Mouse (Mus musculus) spleen, embryonic (tissue): ENCODE measurements around the gene Sdr42e1.

Source experiments
- CTCF ChIA-PET: fragments of 350-600 bp; sonication (Branson Sonifier 250); formaldehyde crosslinking; loops from one replicate; lab custom pipeline; 2022; lab: Charles Lee

Sdr42e1 gene

DNA sequence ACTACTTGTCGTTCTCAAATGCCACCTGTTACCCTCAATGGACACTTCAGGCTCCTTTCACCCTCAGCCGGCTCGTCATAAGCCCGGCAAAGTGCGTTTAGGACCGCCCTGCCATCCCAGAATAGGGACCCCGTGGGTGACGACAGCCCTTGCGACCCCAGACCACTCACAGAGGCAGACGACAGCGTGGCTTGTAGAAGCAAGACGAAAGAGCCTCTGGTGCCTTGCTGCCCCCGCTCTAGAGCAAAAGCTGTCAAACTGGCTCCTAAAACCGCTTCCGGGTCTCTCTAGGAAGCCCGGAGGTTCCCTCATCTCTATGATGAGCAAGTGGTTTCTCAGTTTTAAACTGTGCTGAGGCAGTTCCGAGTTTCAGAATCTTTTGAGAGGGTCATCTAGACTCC is at the start of gene Sdr42e1:
TSS of gene Sdr42e1 (minus strand) at position 260 of the 401 bp plus-strand sequence.
- CTCF ChIA-PET: no interaction called here

DNA sequence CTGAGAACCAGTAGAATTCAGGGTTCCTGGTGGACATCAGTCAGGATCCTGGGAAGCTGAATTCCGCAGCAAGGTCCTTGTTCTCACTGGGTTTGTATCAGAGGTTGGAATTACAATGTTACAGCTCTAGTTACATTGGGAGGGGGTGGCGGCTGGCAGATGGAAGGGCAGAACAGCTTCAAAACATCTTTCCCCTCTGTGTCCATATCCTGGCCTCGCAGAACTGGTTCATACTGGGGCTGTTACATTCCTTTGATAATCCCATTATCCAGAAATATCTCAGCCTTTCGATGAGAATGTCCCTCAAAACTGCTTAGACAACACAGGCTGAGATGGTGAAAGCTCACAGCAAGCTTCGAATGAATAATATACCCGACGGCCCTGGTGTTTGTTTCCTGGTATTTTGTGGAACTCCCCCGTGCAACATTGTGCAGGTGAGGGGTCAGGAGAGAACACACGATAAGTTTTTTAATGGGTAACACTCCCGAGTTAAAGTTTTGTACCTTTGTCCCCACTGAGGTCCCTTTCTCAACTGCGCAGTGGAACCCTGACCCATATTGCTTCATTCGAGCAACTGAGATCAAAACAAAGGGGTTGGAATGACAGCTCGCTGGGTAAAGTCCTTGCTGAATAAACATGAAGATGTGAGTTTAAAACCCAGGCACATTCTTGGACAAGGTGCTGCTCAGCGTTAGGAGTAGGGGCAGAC is 44.8 kb upstream of the Sdr42e1 start:
- CTCF ChIA-PET: no interaction called here

DNA sequence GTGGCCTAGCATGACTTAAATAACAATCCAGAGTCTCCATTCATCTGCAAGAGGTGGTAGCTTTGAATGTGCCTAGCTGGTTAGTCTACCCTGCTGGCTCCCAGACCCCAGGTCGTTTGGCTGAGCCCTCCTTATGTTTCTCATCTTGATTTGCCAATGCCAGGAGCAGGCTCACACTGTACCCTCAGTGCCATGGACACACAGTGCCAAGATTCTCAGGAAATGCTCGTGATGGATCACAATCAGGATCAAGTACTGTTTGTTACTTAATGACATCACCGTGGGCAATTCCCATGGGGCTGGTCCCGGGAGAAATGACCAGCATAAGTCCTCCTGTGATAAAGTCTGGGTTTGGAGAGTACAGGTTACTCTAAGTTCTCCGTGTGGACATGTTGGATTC is 42.4 kb upstream of the Sdr42e1 start:
- CTCF ChIA-PET: no interaction called here

DNA sequence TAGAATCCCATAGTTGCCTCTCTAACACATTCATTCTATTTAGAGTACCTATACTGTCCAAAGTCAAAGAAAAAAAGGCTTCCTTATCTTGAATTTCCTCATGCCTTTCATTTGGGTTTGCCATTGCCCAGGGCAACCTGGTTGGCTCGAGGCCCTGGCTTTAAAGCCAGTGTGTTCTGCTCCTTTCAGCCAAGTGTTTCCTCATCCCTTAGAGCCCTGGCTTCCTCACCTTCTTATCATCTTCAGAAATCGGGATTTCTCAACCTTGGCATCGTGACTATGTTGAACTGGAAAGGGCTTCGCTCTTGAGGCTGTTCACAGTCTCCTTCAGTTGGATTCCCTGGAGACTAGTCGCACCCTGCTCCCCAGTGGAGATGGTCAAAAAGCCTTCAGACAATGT is 41.1 kb upstream of the Sdr42e1 start:
- CTCF ChIA-PET: no interaction called here

DNA sequence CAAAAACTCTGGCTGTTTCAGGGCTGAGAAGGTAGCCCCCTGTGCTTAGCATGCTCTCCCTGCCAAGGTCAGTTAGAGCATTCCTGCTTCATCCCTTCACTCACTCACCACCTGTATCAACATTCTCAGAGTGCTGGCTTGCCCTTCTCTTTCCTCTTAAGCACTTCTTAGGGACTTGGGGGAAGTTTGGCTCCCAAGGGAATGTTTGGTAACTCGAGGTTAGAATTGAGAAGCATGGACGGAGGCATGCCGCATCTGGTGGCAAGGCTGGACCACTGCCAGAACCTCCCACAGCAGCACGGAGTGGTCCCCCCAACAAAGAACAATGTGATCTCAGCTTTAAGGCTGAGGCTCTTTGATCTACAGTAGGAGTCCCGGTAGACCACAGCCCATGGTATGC is 38.7 kb upstream of the Sdr42e1 start:
- CTCF ChIA-PET: no interaction called here

DNA sequence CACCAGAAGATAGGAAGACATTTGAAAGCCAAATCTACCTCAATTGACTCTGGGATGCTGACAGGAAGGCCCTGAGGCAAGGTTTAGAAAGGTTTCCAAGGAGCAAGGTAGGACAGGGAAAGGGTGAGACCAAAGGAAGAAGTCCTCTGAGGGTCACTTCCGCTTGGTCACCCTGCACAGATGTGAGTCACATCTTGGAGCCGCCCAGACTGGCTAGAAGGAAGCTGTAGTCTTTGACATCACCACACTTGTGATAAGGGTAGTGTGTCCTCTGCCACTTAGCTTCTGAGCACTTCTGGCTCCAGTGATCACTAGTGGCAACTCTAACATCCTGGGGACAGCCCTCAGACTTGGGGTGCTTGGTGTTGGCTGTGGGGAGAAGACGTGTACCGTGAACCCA is 32.7 kb upstream of the Sdr42e1 start:
- CTCF ChIA-PET: no interaction called here

DNA sequence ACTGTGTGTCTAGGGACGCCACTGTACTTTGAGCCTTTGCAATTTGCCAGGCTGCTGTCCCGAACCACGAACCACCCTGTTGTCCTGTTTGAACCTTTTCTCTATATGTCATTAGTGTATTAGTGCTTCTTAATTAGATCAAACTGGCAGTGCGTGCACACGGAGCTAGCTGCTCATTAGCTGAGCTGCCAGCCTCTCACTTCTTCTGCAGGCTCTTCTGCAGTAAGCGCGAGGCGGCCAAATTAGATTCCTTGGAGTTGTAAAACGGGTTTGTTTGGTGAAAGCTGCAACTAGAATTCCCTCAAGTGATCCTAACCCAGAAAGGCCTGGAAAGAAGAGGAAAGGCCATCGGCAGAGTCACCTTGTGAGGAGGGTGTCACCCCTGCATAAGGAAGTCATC is 29.2 kb upstream of the Sdr42e1 start:
- CTCF ChIA-PET: no interaction called here

DNA sequence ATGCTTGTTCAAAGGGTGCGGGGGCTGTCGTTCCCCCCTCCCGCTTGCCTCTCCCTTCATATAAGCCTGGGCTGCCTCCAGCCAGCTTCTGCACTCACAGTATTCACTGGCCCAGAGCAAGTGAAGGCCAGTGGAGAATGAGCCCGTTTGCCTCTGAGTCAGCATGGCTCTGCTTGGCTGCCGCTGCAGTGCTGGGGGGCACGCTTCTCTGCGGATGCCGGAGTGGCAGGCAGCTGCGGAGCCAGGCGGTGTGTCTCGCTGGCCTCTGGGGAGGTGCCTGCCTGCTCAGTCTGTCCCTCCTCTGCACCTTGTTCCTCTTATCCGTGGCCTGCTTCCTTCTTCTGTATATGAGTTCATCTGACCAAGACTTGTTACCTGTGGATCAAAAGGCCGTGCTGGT is 28.4 kb upstream of the Sdr42e1 start, which contains the start of gene Hsd17b2:
TSS of gene Hsd17b2 (plus strand) at position 46 of the 400 bp plus-strand sequence.
- CTCF ChIA-PET: no interaction called here

DNA sequence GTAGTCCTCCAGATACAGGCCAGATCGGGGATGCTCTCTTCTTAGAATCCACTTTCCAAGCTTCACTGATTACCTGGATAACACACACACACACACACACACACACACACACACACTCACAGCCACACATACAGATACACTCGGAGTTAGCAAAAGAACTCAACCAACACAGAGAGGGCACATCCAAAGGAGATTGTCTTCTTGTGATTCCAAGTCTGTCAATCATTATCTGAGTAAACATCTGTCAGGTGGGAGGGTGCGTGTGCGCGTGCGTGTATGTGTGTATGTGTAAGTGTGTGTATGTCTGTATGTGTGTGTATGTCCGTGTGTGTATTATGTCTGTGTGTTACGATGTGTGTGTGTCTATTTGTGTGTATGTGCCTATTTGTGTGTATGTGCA is 27.8 kb upstream of the Sdr42e1 start:
- CTCF ChIA-PET: no interaction called here

DNA sequence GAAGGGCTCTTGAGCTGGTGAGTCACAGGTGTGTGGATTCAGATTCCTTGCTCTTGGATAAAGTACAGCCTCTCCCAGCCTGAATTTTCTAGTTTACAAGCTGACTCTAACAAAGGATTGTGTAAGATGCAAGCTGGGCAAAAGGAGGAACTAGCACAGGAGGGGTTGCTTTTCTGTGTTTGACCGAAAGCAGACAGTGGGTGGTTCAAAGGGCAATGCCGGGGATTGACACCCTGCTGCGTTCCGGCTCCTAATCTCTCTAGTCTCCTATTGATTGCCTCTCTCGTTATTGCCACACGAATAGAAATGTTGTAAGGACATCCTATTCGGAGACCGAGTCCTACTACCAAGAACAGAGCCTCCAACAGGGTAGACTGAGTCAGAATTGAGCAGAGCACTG is 27.2 kb upstream of the Sdr42e1 start:
- CTCF ChIA-PET: no interaction called here

DNA sequence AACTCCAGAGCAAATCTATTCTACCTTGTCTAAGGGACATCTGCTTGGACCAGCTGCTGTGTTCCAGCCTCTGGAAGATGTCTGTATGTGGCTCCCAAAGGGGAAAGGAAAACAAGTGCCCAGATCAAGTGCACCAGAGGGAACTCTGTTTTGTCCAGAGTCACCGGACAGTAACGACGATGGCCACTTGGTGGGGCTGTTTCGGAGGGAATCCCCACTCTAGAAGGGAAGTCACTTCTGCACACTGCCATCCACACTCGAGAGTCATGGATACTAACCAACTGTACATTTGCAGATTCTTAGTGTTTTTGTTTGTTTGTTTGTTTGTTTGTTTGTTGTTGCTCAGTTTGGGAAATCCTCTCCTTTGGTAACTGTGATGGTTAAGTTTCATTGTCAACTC is 23.8 kb upstream of the Sdr42e1 start:
- CTCF ChIA-PET: no interaction called here

DNA sequence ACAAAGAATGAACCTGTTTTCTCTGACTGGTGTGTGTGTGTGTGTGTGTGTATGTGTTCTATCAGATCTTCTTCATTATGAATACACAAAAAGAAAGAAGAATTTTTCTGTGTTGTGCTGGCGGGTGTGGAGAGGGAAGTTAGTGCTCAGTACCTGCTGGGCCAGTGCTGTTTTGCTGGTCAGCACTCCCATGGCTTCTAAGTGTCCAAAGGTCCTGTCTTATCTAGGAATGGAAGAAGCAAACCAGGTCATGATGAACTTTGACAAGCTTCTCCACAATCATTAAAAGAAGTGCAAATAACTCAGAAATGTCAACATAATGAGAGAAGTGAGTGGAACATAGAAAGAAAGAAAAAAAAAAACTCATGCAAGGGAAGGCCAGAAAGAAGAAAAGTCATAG is 22.1 kb upstream of the Sdr42e1 start:
- CTCF ChIA-PET: no interaction called here

DNA sequence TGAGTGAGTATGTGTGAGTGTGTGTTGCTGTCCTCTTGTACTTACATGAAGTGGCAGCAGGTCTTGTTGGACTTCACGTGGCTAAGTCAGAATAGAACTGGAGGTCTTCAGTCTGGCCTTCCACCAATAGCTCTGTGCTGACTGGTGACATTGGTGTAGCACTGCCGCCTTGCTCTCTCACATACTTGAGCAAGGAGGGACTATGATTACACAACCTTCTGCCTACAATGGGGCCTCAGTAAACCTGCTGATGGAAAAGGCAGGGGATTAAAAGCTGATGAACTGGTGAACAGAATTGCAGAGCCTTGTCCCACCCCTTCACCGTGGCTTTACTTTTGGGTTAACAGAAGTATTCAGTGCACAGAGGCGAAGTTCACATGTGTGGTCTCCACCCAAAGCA is 18.6 kb upstream of the Sdr42e1 start:
- CTCF ChIA-PET: no interaction called here

DNA sequence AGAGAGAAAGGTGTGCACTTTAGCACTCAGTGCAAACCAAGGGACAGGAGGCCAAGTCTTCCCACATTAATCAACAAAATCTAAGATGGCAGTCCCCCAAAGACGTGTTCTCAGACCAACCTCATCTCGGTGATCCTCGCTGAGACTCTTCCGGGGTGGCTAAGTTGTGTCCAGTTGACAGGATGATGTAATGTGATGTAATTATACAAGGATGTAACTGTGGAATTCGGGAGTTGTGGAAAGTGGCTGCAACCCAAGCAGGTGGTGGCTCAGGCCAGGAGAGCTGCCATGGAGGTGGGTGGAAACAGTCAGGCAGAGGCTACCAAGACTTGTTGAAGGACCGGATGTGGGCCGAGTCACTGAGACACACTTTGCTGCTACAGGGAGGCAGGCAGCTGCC is 14.4 kb upstream of the Sdr42e1 start:
- CTCF ChIA-PET: no interaction called here

DNA sequence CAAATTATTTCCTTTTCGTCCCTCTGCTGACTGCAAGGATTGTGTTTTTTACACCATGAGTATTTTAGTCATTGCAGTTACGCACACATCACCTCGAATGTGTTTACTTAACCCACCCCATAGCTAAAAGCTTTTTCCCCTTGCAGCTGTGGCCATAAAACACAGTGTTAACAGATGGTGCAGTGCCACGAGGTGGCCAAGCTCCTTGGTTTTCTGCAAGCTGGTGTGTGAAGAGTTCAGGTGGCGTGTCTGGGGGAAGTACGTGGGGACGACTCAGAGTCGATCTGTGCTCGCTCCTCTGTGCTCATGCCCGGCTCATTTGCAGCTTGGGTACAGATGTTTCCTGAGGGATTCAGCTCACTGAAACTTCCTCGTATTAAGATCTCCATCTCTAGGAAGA is 11.0 kb upstream of the Sdr42e1 start:
- CTCF ChIA-PET: no interaction called here

DNA sequence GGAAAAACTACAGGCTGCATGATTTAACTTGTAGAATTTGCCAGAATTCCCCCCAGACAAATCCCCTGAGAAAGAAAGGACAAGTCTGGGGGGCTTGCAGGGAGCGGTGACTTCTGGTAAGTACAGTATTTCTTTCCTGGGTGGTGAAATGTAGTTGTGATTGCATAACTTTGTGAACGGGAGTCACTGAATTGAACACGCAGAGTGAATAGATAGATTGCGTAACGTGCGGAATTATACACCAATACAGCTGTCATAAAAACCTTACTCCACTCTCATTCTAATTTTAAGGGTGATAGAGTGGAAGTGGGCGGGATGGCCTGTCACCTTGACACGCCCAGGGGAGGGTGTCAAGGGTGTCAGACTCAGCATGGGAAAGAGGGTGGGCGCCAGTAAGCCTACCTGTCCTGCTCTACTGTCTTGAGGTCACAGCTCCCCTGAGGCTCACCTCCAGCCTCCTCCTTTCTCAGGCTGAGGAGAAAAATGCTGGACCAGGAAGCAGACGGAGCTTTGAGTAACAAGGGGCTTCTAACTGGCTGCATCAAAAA is 10.5 kb upstream of the Sdr42e1 start:
- CTCF ChIA-PET: no interaction called here

DNA sequence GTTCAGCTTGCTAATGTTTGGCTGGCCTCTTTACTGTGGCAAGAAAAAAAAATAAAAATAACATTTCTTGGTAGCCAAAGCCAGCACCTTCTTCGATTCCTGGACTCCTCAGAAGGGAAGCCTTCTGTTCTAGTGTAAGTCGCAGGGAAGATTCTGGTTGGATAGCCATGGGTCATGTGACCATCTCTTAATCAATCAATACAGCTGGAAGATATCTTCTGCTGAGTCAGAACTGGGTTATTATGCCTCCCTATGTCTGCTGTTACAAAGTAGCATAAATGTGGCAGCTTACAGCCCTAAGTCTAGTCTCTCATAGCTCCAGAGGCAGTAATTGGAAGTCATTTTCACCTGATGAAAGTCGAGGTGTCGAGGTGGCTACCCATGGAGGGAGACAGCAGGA is 5.2 kb upstream of the Sdr42e1 start:
- CTCF ChIA-PET: no interaction called here

DNA sequence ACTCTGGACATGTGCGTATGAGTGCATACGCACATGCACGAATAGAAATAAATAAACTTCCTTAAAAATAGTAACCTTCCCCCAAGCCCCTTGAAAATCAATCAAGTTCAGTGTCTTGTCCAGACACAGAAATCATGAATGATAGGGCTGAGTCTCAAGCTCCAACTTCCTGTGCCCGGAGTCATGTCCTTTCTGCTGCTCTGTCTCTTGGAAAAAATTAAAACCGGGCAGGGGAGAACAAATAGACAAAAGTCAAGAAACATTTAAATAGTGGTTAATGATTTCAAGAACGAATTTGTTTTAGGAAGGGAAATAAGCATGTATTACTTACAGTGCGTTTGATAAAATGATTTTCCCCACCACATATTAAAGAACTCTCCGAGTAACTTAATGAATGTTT is 3.5 kb upstream of the Sdr42e1 start:
- CTCF ChIA-PET: no interaction called here

DNA sequence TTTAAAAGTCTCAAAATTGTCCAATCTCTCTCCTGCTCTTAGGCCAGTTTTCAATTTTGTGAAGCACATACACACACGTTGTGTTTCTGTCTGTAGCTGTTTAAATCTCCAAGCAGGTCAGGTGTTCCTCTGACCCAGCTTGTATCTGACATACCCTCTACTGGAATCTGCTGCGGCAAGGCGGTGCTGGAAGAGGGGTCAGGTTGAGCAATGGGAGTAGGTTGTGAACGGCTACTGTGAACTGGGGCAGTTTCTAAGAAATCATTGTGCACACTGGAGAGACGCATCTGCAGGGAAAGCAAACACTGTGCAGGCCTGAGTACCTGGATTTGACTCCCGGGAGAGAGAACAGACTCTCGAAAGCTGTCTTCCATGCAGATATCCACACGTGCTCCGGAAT is 3.0 kb upstream of the Sdr42e1 start:
- CTCF ChIA-PET: interaction anchor here (0.6 kb wide), 1 partner anchor 532 kb away, joined by 3 read pairs; no protein-coding TSS in a partner anchor

DNA sequence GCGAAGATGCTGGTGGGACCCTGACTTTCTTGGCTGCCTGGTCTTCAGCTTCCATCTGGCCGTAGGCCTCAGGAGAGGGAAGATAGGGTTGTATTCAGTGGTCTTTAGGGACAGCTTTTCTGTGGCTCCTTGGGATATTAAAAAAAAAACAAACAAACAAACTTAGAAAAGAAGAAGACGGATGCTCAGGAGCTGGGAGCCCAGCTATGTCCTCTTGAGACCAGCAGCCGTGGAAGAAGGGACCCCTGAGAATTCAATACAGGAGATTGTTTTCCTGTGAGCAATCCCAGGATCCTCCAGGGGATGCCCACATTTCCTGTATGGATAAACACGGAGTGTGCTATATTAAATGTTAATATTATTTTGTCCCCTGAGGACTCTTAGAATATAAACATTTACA is 1.7 kb upstream of the Sdr42e1 start:
- CTCF ChIA-PET: no interaction called here

DNA sequence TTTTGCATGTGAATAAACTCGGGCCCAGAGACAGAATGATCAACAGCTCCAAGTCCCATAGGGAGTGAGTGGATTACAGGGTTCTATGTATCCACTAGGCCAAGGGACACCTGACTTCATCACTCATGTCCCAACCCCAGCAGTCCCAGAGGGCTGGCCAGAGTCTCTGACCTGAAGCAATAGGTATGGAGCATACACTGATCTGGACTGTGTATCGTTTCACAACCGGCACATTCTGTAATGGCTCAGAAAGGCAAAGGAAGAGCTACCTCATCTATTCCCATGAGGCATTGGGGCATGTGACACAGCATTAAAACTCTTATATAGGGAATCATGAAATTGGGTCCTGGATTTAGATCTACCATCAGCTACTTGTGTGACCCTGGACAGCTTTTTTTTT is 931 bp downstream of the Sdr42e1 start:
- CTCF ChIA-PET: interaction anchor here (0.5 kb wide), 1 partner anchor 11 kb away, joined by 3 read pairs; no protein-coding TSS in a partner anchor

DNA sequence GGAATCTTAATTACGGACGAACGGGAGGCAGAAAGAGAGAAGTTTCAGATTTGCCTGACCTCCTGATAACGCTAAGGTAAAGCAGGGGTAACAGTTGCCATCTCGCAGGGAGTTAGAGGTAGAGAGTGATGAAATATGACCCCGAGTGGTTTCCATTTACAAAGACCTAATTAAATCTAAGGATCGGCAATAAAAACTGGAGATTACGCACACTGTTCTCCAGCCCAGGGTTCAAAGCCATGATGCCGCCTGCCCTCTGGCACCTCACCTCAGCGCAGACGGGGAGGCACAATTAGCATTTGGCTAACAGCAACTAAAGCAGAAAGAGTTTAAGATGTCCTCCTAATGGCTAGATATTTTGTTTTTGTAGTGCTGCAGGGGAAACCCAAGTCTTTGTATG is 3.0 kb downstream of the Sdr42e1 start:
- CTCF ChIA-PET: interaction anchor here (0.5 kb wide), 1 partner anchor 44 kb away, joined by 4 read pairs; no protein-coding TSS in a partner anchor

DNA sequence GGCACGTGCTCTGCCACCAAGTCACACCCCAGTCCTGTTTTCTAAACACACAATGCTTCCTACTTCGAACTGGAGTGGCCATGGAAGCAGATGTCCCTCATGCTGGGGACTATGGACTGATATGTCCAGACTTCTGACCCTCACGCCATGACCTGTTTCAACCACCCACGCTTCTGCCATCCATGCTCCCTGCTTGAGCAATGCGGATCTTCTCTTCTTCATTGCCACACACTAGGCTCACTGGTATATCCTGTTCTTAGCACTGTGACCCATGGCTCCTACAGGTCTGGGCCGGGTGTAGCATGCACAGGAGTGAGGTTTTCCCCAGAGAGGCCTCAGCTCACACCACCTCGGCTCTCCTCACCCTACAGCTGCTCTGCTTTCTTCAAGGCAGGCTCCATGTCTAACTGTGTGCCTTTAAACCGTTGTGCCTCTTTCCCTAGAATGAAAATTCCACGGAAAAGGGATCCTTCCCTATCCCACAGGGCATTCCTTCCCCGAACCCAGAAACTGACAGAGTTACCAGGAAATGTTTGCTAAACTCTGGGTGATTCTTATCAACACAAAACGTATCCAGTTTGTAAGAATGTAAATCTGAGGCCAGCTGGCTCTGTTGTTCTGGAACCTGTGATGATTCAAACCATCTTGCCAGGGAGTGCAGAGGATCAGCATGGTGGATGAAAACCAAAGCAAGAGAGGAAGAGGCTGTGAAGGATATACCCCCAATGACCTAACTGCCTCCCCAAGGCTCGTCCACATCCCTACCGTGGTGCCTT is 6.0 kb downstream of the Sdr42e1 start:
- CTCF ChIA-PET: no interaction called here
